Mouse (Mus musculus): ENCODE measurements around the gene Nod1.

Gene Nod1

GRCm38 (mm10) chr6:54940126-54940525 lies 32.3 kb downstream of the Nod1 start:
- no peak for DNase-seq (ENCODE audit: low read depth, low spot score)

DNA sequence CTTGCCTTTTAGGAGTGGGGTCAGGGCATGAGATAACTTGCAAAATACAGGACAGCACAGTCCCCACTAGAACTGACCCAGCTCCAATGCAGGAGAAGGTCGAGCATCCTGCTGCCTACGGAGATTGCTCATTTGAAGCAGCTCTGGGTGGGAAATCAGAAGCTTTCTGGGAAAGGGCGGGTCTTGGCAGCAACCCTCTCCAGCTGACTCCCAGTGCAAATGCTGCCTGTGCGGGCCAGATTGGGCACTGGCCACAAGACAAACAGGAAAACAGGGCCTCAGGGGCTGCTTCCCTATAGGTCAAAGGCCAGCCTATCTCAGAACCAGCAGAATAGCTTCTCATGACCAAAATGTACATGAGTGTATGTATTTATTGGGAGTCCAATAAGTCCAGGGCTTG lies 32.8 kb downstream of the Nod1 start:
- no peak for DNase-seq (ENCODE audit: low read depth, low spot score)

DNA sequence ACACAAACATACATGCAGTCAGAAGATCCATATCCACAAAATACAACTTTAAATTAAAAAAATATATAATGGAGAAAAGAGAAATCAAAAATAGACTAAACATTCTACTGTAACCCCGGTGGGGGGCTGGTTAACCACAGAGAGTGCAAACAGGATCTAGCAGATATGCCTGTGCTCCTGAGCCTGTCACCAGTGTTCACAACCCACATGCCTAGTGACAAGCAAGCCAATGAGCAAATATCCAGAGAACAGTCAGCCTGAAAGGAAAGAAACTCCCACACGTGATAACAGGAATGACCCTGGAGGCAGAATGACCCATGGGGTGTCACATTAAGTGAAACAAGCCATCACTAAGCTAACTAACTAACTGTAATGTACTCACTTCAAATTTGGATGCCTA lies 35.9 kb downstream of the Nod1 start:
- no peak for DNase-seq (ENCODE audit: low read depth, low spot score)

- DNase-seq (ENCODE audit: low read depth, low spot score) = no peak
Measured at GRCm38 (mm10) chr6:54934930-54935329, 37.5 kb downstream of the Nod1 start.

GRCm38 (mm10) chr6:54934313-54934712 lies 38.1 kb downstream of the Nod1 start:
- DNase-seq (ENCODE audit: low read depth, low spot score) = no peak

- DNase-seq (ENCODE audit: low read depth, low spot score) = no peak
Measured at GRCm38 (mm10) chr6:54933866-54934265, 38.5 kb downstream of the Nod1 start.

DNA sequence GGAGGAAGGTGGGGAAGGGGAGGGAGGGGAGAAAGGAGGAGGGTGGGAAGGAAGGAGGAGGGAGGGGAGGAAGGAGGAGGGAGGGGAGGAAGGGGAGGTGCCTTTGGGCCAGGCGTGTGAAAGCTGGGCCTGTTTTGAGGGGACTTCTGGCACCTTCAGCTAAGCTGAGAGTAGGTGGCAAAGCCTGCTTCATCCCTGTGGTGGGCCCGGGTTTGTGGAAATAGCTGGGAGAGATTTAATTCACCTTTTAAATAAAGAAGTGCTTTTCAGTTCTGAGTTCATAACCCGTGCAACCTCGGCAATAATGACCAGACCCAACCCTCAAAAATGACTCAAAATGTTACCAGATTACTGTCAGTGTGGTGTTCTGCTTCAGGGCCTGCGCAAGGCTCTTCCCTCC lies 39.2 kb downstream of the Nod1 start:
- DNase-seq (ENCODE audit: low read depth, low spot score) = no peak

DNA sequence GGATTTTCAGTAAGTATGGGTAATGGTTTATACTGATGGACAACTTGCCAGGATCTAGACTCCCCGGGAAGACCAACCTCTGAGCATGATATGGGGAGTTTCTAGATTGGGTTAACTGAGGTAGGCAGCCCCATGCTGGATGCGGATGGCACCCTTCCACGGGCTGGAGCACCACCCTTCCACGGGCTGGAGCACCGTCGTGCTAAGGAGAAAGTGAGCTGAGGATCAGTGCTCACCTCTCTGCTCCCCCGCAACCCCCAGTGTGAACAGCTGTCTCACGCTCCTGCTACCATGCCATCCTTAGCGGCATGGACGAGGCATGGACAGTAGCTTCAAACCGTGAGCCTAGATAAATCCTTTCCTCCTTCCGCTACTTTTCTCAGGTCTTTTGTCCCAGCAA lies 39.9 kb downstream of the Nod1 start:
- DNase-seq (ENCODE audit: low read depth, low spot score) = no peak

- no peak for DNase-seq (ENCODE audit: low read depth, low spot score)
Measured at GRCm38 (mm10) chr6:54931641-54932040, 40.8 kb downstream of the Nod1 start.

DNA sequence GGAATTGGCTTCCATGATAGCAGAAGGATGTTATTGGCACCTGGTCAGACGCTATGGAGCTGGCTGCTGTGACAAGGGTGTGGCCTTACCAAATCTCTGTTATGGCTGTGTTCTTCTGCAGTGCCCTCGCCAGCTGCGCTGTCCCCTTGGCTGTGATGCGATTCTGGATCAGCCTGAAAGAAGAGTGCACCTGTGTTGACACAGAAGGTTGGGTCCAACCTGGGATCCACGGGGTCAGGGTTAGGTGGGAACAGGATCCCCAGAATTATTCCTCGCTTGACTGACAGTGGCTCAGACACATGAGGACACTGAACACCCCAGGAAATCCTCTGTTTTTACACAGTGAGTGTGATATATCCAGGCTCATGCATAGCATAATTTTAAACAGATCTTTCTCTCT lies 44.5 kb downstream of the Nod1 start:
- DNase-seq (ENCODE audit: low read depth, low spot score) = no peak

DNA sequence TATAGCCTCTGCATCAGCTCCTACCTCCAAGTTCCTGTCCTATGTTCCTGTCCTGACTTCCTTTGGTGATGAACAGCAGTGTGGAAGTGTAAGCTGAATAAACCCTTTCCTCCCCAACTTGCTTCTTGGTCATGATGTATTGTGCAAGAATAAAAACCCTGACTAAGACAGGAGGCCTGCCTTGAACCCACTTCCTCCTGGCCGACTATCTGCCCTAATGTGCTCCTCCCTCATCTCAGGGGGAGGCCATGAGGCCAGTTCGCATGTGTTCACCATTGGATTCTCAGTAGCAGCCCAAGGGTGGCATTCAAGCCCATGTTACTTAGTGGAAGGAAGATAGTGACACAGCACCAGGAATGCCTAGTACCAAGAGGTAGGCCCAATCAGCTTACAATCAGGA lies 45.5 kb downstream of the Nod1 start:
- DNase-seq (ENCODE audit: low read depth, low spot score) = no peak

DNA sequence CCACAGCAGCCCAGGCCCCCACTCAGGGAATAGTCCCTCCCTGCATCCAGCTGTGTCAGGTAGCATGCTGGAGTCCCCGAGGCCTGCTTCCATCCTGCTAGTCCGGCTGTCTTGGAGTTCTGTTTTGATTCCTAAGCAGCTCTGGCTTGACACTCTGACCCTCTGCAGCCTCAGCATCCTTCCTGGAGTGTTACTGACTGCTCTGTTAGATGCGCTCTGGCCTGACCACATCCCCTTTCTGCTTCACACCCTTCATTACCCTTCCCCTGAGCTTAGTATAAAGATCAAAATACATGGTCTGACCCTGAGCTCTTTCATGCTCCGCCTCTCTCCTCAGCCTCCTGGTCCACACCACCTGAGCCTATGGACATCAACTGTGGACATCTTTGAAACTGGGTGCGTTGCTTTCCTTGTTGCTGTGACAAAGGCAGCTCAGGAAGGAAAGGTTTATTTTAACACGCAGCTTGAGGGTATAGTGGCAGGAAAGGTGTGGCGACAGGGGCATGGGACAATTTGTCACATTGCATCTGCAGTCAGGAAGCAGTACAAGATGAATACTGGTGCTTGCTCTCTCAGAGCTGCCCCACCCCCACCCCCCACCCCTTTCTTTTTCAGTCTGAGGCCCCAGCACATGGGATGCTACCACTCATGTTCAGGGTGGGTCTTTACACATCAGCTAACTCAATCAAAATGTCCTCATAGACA lies 46.5 kb downstream of the Nod1 start:
- DNase-seq (ENCODE audit: low read depth, low spot score) = no peak

DNA sequence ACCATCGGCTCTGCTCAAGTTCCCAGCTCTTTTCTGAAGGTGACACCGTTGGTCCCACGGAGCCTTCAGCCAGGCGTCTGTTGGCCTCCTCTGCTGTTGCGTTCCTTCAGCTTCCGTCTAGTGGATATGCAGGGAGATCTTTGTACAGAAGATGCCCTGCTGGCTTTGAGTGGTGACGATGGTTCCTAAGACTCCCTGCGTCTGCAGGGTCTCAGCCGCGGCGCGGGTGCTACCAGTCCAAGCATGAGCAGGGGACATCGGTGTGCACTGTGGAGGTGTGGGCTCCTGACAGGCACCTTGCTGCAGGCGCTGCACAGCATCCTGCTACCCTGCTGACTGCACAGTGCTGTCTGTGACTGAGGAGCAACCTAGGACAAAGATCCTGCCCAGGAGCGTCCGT lies 47.9 kb downstream of the Nod1 start:
- no peak for DNase-seq (ENCODE audit: low read depth, low spot score)

DNA sequence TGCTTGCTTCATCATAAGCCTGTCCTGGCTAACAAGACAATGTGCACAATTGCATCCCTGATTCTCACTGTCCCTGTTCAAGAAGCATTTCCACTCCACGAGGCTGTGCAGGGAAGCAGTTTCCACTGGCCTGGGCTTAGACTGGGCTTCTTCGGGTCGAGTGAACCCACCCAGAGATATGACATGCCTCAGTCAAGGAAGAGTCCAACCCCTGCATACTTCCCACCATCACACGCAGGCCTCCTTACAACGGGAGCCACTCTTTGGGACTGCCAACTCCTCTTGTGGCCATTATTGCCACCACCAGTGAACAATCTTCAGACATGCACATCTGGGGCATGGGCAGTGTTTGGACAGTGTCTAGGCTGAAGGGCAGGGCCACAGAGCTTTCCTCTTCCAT lies 53.9 kb downstream of the Nod1 start:
- no peak for DNase-seq (ENCODE audit: low read depth, low spot score)

GRCm38 (mm10) chr6:54917523-54917922 lies 54.9 kb downstream of the Nod1 start:
- DNase-seq (ENCODE audit: low read depth, low spot score) = peak; percentile 20

- no peak for DNase-seq (ENCODE audit: low read depth, low spot score)
Measured at GRCm38 (mm10) chr6:54916941-54917340, 55.5 kb downstream of the Nod1 start.

GRCm38 (mm10) chr6:54916163-54916562 lies 56.2 kb downstream of the Nod1 start:
- DNase-seq (ENCODE audit: low read depth, low spot score) = no peak

- no peak for DNase-seq (ENCODE audit: low read depth, low spot score)
Measured at GRCm38 (mm10) chr6:54914977-54915376, 57.4 kb downstream of the Nod1 start.

DNA sequence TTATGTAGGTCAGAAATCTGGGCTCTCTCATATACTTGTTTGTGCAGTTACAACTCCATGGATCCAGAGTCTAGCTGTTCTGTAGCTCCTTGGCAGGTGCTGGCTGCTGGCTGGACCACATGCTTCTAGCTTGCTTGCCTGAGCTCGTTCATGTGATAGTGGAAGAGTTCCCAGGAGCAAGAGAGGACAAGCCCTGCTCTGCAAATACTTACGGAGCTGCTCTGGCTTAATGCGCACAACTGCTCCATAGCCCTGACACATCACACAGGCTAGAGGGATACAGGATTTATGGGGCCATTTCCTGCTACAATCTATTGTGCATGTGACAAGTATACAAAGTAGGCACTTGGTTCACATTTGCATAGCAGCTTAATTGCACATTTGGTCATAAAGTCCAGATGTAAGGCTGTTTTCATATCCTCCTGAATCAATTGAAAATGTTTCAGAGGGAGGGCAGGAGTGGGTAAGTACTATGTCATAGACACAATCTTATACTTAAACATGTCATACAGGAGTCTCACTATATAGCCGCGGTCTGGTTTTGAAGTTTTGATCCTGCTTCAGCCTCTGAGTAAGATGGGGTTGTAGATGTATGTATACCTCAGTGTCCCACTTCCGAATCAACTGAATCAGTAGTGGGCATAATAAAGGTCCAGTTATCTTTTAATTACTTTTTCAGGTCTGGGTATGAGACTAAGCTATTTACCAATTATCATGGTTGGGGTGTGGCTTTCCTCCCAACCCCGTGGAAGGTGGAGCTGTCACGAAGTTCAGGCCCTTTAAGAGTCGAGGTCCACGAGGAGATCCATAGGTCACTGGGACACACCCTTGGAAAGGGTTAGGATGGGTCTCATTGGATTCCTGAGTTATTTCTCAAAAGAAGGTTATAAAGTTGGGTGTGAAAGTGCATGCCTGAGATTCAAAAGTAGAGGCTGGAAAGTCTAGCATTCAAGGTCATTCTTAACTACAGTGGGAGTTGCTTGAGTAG lies 66.1 kb downstream of the Nod1 start:
- DNase-seq (ENCODE audit: low read depth, low spot score) = no peak

- no peak for DNase-seq (ENCODE audit: low read depth, low spot score)
Measured at GRCm38 (mm10) chr6:54902547-54902946, 69.9 kb downstream of the Nod1 start.

DNA sequence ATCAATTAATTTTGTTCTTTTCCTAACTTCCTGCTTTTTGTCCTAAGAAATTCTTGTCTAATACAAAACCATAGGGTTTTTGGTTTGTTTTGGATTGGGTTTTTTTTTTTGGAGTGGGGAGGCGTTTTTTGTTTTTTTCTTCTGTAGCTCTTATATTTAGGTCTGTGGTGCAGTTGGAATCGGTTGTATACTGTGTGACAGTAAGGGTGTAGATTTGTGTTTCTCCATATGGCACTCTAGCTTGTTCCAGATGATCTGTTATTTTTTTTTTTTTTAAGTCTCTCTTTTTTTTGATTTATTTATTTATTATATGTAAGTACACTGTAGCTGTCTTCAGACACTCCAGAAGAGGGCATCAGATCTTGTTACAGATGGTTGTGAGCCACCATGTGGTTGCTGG lies 72.2 kb downstream of the Nod1 start:
- DNase-seq (ENCODE audit: low read depth, low spot score) = no peak

DNA sequence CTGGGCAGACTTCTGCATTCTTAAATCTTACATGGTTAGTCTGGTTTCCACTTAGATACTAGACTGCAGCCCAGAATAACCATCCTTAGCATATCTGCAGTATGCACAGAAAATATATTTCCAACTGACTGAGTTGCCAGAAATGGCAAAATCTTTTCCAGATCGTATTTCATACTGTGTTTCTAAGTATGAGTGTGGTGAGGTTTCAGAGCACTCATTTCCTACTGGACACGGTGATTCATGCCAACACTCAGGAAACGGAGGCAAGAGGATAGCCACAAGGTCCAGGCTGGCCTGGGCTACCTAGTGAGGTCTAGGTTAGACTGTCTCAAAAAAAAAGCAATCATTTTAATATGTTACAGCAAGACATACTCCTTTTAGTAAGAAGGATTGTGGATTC lies 81.0 kb downstream of the Nod1 start:
- DNase-seq (ENCODE audit: low read depth, low spot score) = no peak

DNA sequence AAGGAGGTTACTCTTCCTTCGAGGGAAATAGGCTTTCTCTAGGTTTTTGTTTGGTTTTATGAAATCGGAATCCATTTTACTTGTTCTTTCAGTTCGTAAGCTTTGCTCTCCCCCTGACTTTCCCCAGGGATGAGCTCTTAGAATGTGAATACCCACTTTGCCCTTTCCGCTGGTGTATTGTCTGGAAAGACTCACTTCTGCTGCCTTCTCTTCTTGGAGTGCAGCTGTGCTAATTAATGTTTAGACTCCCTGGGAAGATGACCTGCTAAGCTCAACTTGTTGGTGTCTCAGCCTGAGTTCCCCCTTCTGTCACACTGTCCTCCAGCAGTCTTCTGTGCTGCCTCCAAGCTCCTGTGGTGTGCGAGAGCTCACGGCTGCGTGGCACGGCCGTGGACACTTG lies 82.2 kb downstream of the Nod1 start:
- no peak for DNase-seq (ENCODE audit: low read depth, low spot score)
